Mouse (Mus musculus): ENCODE measurements around the gene Mpdu1. TPM values are rescaled to one million over a fixed set of nuclear protein-coding genes. Genes with fewer than 3 reads are reported as not detected.
"Not testable (repeated sequence)": the region's sequence is repeated elsewhere in the genome, so short reads cannot be mapped to it uniquely, and the experiment has no call there.

Mpdu1 gene
- 10 to 100 TPM; 11.8 to 12.1 TPM for total RNA-seq (2021)
- long read RNA-seq, experiment 1, partial matches to known transcripts = 0 of 5 reads
- long read RNA-seq, experiment 1, other reads (novel, unspliced or antisense) = 0 of 5 reads
- long read RNA-seq, experiment 2, transcript Mpdu1-201 (7 exons, 1,321 nt) = major isoform, 8 of 12 reads
- long read RNA-seq, experiment 2, partial matches to known transcripts = 1 of 12 reads
- long read RNA-seq, experiment 2, other reads (novel, unspliced or antisense) = 1 of 12 reads

DNA sequence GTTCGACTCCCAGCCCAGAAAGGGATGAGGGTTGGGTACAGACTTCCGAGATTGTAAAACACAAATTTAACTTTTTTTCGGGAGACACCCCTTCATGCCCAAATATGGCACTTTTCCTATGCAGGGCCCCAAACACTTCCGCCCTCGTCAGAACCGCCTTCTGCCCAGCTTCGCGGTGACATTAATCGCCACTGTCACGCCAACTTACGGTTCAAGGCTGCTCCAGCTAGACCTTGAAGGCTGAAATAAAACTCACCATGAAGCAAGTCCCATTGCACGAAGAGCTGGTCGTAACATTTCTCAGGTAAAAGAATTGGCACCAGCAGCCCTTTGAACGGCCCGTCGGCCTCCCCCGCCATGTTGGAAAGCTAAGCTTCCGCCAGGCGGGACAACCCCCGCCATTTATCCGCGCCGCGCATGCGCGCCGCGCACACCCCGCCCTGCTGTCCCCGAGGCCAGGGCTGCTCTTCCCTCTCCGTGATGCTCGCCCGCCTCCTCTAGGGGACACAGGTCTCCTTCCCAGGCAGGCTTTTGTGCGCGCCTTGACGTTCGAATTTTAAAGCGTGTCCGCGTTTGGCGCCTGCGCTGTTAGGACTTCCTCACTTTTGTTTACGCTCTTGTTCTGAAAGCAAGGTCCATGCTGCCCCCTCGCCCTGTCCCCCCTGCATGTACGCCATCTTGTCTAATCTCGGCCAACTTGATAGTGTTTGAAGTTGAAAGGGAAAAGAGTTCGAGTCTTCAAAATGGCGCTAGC lies at the start of gene Mpdu1:
TSS of gene Mpdu1 (minus strand) at position 430 of the 754 bp plus-strand sequence.
- intact Hi-C loops (cut with DNase I; ENCODE audit: low total_unique reads) = no loop called here
- DNase-seq = peak; percentile 94

- intact Hi-C loops (cut with DNase I; ENCODE audit: low total_unique reads) = no loop called here
- DNase-seq = no peak
Observed at GRCm38 (mm10) chr11:69711082-69711481, 48.6 kb upstream of the Mpdu1 start.

GRCm38 (mm10) chr11:69710470-69710869 lies 48.0 kb upstream of the Mpdu1 start:
- DNase-seq = no peak
- intact Hi-C loops (cut with DNase I; ENCODE audit: low total_unique reads) = no loop called here

DNA sequence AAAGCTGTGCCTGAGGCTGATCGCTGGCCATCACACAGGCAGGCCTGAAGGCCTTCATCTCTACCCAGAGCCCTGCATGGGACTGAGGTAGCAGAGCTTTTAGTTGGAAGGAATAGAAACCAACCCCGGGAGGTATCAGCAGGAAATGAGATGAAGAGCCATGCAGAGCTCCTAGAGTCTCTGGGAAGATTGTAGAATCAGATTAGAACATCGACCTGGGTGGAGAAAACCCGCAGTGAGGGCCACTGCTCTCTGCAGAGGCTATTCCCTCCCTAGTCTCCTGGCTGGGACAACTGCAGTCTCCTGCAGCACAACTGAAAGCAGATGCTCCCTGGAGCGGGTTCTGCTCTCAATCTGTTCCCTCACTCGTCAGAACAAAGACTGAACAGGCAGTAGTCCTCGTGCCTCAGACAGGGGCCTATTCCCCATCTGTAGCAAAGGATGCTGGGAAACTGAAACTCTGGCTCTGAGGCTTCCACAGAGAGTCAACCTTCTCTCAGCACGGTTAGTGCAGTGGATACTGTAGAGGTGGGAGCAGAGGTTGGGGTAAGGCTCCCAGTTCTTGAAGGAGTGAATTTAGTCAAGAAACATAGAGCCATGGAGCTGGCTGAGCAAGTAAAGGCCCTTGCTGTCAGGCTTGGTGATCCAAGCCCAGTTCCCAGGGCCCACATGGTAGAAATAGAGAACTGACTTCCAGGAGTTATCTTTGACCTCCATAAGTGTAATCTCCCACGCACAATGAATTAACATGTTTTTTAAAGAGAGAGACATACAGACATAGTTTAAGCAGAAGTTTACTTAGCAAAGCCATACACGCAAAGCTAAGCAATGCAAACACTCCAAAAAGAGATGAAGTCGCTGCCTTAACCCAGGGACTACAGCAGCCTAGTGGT lies 47.4 kb upstream of the Mpdu1 start:
- intact Hi-C loops (cut with DNase I; ENCODE audit: low total_unique reads) = no loop called here
- DNase-seq = no peak

- DNase-seq = no peak
- intact Hi-C loops (cut with DNase I; ENCODE audit: low total_unique reads) = no loop called here
Observed at GRCm38 (mm10) chr11:69708614-69709265, 46.3 kb upstream of the Mpdu1 start.

DNA sequence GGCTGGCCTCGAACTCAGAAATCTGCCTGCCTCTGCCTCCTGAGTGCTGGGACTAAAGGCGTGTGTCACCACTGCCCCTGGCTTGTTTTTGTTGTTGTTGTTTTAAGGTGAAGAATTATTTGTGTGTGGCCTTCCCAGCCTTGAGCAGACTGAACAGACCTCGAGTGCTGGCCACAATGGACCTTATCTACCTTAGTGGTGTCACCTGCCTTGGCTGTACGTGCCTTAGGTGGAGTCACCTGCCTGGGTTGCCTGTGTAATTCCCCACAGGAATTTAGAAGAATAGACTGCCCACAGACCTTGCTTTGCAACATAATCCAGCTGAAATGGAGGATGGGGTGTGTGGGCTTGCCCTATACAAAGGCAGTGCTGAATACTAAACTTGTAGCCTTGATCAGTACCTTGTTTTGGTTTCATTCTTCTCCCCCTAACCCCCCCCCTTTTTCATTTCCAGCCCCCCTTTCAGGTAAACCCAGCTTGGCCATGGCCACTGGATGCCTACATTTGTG lies 45.5 kb upstream of the Mpdu1 start:
- intact Hi-C loops (cut with DNase I; ENCODE audit: low total_unique reads) = no loop called here
- no peak for DNase-seq

DNA sequence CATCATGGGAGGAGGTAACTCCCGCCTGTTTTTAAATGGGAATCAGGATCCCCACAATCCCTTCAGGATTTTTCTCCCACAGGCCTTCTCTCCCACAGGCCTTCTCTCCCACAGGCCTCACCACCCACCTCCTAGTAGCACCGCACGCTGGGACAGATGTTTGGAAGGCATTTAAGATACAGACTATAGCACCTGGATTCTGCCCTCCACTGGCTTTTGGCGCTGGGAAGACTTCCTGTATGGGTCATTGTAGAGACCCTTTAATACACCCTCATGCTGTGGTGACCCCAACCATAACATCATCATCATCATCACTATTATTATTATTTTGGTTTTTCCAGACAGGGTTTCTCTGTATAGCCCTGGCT lies 45.0 kb upstream of the Mpdu1 start:
- no peak for DNase-seq
- intact Hi-C loops (cut with DNase I; ENCODE audit: low total_unique reads) = no loop called here

DNA sequence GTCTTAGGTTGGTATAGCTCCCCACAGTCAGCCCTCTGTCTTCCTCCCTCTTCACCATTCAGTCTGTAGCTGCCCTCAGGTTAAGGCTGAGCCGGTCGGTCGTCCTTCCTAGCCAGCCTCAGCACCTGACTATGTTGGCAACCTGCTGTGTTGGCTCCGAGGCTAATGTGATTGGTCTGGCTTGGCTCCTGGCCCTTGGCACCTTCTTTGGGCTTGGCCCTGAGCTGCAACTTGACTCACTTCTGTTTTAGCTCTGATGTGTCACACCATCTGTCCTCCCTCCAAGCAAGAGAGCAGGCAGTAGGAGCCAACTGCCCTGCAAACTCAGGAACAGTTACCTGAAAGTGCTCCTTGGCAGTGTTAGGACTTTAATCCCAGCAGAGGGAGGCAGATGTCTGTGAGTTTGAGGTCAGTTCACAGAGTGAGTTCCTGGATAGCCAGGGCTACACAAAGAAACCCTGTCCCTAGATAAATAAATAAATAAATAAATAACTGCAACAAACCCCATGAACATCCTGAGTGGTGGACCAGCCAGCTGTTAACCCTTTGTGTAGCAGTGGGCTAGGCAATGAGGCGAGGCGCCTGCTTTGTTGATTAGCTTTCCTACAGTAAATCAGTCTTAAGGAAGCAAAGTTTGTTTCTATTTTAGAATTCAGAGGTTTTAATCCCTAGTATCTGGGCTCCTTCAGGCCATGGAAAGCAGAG lies 44.5 kb upstream of the Mpdu1 start:
- intact Hi-C loops (cut with DNase I; ENCODE audit: low total_unique reads) = no loop called here
- DNase-seq = peak; percentile 86

DNA sequence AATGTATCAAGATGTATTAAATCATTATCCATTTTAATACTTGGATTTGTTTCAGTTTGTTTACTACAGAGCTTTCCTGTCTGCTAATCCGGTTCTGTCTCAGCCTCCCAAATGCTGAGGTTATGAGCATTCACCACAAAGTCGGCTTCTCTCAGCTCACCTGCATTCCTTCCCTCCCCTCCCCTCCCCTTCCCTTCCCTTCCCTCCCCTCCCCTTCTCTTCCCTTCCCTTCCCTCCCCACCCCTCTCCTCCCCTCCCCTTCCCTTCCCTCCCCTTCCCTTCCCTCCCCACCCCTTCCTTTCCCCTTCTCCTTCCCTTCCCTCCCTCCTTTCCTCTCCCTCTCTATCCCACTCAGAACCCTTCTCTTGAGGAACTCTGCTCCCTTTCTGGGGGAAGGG lies 42.2 kb upstream of the Mpdu1 start:
- no peak for DNase-seq
- intact Hi-C loops (cut with DNase I; ENCODE audit: low total_unique reads) = no loop called here

GRCm38 (mm10) chr11:69703814-69704612 lies 41.6 kb upstream of the Mpdu1 start:
- intact Hi-C loops (cut with DNase I; ENCODE audit: low total_unique reads) = no loop called here
- DNase-seq = no peak

DNA sequence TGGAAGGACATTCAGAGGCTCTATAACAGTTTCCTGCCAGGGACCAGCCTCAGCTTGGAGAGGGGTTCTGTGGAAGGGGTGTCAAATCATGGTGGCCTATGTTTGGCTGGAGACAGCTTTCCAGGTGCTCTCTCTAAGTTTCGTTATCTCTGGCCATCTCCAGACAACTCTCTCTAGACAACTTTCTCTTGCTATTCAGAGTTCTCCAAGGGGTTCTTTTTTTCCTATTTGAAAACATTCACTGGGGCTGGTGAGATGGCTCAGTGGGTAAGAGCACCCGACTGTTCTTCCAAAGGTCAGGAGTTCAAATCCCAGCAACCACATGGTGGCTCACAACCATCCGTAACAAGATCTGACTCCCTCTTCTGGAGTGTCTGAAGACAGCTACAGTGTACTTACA lies 40.9 kb upstream of the Mpdu1 start:
- DNase-seq; intact Hi-C loops (cut with DNase I; ENCODE audit: low total_unique reads): not testable (repeated sequence)

DNA sequence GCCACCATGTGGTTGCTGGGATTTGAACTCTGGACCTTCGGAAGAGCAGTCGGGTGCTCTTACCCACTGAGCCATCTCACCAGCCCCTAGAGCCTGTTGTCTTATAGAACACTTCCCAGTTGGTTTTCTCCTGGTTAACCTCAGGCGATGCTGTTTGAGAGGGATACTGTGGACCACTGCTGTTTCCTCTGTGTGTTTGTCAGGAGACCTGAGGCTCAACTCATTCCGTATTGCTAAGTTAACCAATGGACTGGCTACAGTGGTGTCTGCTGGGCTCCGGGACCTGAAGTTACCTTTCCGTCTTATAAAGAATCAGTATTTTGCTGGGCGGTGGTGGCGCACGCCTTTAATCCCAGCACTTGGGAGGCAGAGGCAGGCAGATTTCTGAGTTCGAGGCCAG lies 40.4 kb upstream of the Mpdu1 start:
- intact Hi-C loops (cut with DNase I; ENCODE audit: low total_unique reads); DNase-seq: not testable (repeated sequence)

DNA sequence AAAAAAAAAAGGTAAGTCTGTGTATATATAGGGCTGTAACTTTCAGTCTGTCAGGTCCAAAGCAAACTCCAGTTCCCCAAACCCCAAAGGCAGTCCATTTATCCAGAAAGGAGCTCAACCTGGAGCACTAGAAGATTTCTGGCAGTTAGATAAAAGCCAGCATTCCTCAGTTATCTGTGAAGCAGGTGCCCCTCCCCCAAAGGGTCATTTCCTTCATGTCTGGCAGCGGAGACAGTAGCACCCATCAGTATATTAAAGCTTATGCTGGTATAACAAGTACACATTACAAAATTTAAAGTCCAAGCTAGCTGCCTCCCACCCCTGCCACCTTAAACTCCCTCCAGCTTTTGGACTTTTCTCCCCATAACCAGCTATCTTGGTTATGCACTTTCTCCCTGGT lies 37.2 kb upstream of the Mpdu1 start:
- intact Hi-C loops (cut with DNase I; ENCODE audit: low total_unique reads) = no loop called here
- DNase-seq = no peak

- intact Hi-C loops (cut with DNase I; ENCODE audit: low total_unique reads) = no loop called here
- DNase-seq = no peak
Observed at GRCm38 (mm10) chr11:69698574-69698973, 36.1 kb upstream of the Mpdu1 start.

- no peak for DNase-seq
- intact Hi-C loops (cut with DNase I; ENCODE audit: low total_unique reads) = no loop called here
Observed at GRCm38 (mm10) chr11:69697396-69697795, 35.0 kb upstream of the Mpdu1 start.

DNA sequence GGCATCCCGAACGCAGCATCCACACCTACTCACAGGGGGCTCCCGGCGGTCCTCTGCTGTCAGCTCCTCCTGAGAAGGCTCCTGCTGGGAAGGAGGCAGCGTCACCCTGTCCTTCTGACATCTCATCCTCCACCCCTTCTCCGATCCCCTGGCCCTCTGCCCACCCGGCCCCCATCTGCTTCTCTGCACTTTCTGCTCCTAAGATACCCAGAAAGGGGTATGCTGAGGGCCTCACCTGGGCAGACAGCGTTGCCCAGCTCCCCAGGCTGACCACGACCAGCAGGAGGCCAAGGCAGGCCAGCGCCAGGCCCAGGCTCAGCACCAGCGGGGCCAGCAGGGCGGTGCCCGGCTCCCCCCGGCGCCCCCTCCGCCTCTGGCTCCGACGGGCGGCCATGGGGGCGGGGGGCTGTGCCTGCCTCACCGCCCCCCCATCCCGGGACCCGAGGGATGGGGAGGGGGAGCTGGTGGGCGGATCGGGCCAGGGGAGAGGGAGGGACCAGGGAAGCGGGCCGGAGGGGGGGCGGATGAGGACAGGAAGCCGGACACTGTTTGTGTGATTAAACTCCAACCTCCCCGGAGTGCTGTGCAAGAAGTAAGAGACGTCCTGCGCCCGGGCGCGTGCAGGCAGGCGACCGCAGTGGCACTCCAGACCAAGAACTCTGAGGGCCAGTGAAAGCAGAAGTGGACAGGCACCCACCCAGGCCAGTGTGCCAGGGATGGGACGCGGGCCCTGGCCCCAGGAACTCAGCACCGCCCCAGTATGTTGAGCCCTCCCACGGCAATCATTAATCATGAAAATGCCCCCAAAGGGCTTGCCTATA lies 33.1 kb upstream of the Mpdu1 start, which contains the start of the genes Tnfsf12 and Tnfsfm13:
TSS of gene Tnfsf12 (minus strand) at position 489 of the 821 bp plus-strand sequence.
TSS of gene Tnfsfm13 (minus strand) at position 738 of the 821 bp plus-strand sequence.
- peak; percentile 86 for DNase-seq
- intact Hi-C loops (cut with DNase I; ENCODE audit: low total_unique reads) = no loop called here

GRCm38 (mm10) chr11:69695046-69695360 lies 32.6 kb upstream of the Mpdu1 start:
- DNase-seq = no peak
- intact Hi-C loops (cut with DNase I; ENCODE audit: low total_unique reads) = no loop called here
